Mouse (Mus musculus) olfactory bulb, adult 2 months (tissue): ENCODE results near the gene Dock2.

ENCODE experiments used
- CTCF ChIP-seq: fragments of 200-500 bp; IDR thresholded peaks from 2 replicates; pipeline ENCODE4 v1.5.1; 2012; ENCODE audit warnings: low read depth, mild to moderate bottlenecking, low read length, moderate library complexity; ENCODE audit not compliant: insufficient read depth
- POLR2A ChIP-seq: fragments of 200-500 bp; IDR thresholded peaks from 2 replicates; pipeline ENCODE4 v1.6.1; 2012; ENCODE audit warnings: mild to moderate bottlenecking, low read depth, low read length, moderate library complexity; ENCODE audit not compliant: insufficient read depth

DNA sequence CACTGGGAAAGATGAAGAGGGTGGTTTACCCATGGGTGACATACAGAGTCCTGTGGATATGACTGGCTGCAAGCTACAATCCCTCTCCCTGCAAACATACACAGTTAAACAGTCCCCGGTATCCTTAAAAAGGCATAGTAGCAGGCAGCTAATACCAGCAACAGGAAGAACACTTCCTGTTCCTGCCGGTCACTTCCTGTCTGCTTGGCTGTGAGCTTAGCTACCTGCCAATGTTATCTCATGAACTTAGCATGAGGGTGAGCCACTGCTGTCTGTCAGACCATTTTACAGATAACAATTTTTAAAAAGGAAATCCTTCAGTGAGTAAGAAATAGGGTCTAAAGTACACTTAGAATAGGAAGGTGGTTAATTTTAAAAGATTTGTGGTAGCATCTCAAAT is 385.1 kb downstream of the Dock2 start:
- TF ChIP-seq CTCF: no peak
- TF ChIP-seq POLR2A: no peak
